Mouse (Mus musculus): ENCODE measurements around the gene Tnfaip6.
A peak's percentile ranks its signal among the peaks of the same experiment; 100 is the strongest.
"Not testable (repeated sequence)": the region's sequence is repeated elsewhere in the genome, so short reads cannot be mapped to it uniquely, and the experiment has no call there.

Gene Tnfaip6

GRCm38 (mm10) chr2:52037882-52038281, at the start of gene Tnfaip6:
Gene Tnfaip6 (plus strand): TSS chr2:52038009.
- peak in 1 of 2 experiments; percentile 21 for DNase-seq (ENCODE audit: low spot score in 2 of 2)

- DNase-seq (ENCODE audit: low spot score in 2 of 2) = no peak
Observed at GRCm38 (mm10) chr2:51989559-51989958, 48.2 kb upstream of the Tnfaip6 start.

GRCm38 (mm10) chr2:51991447-51991846, 46.4 kb upstream of the Tnfaip6 start:
- DNase-seq (ENCODE audit: low spot score in 2 of 2) = no peak

GRCm38 (mm10) chr2:51999996-52000395, 37.8 kb upstream of the Tnfaip6 start:
- DNase-seq (ENCODE audit: low spot score in 2 of 2) = no peak

- no peak for DNase-seq (ENCODE audit: low spot score in 2 of 2)
Observed at GRCm38 (mm10) chr2:52001521-52001920, 36.3 kb upstream of the Tnfaip6 start.

- not testable (repeated sequence) for DNase-seq (ENCODE audit: low spot score in 2 of 2)
Observed at GRCm38 (mm10) chr2:52002299-52002698, 35.5 kb upstream of the Tnfaip6 start.

GRCm38 (mm10) chr2:52006380-52006779, 31.4 kb upstream of the Tnfaip6 start:
- DNase-seq (ENCODE audit: low spot score in 2 of 2) = no peak

- DNase-seq (ENCODE audit: low spot score in 2 of 2) = not testable (repeated sequence)
Observed at GRCm38 (mm10) chr2:52011820-52012219, 26.0 kb upstream of the Tnfaip6 start.

GRCm38 (mm10) chr2:52013306-52013820, 24.4 kb upstream of the Tnfaip6 start:
- no peak for DNase-seq (ENCODE audit: low spot score in 2 of 2)

GRCm38 (mm10) chr2:52016361-52016760, 21.4 kb upstream of the Tnfaip6 start:
- no peak for DNase-seq (ENCODE audit: low spot score in 2 of 2)

- no peak for DNase-seq (ENCODE audit: low spot score in 2 of 2)
Observed at GRCm38 (mm10) chr2:52027061-52027460, 10.7 kb upstream of the Tnfaip6 start.

GRCm38 (mm10) chr2:52029426-52029825, 8.4 kb upstream of the Tnfaip6 start:
- DNase-seq (ENCODE audit: low spot score in 2 of 2) = no peak

GRCm38 (mm10) chr2:52031491-52031890, 6.3 kb upstream of the Tnfaip6 start:
- DNase-seq (ENCODE audit: low spot score in 2 of 2) = no peak

GRCm38 (mm10) chr2:52034601-52035000, 3.2 kb upstream of the Tnfaip6 start:
- DNase-seq (ENCODE audit: low spot score in 2 of 2) = no peak

GRCm38 (mm10) chr2:52035144-52035543, 2.7 kb upstream of the Tnfaip6 start:
- DNase-seq (ENCODE audit: low spot score in 2 of 2) = no peak

- DNase-seq (ENCODE audit: low spot score in 2 of 2) = no peak
Observed at GRCm38 (mm10) chr2:52036929-52037595, 747 bp upstream of the Tnfaip6 start.

- no peak for DNase-seq (ENCODE audit: low spot score in 2 of 2)
Observed at GRCm38 (mm10) chr2:52038558-52038957, 749 bp downstream of the Tnfaip6 start.

GRCm38 (mm10) chr2:52039083-52039801, 1.4 kb downstream of the Tnfaip6 start:
- DNase-seq (ENCODE audit: low spot score in 2 of 2) = no peak

GRCm38 (mm10) chr2:52042132-52042531, 4.3 kb downstream of the Tnfaip6 start:
- no peak for DNase-seq (ENCODE audit: low spot score in 2 of 2)

GRCm38 (mm10) chr2:52042714-52043113, 4.9 kb downstream of the Tnfaip6 start:
- DNase-seq (ENCODE audit: low spot score in 2 of 2) = no peak

- no peak for DNase-seq (ENCODE audit: low spot score in 2 of 2)
Observed at GRCm38 (mm10) chr2:52043485-52043884, 5.7 kb downstream of the Tnfaip6 start.

GRCm38 (mm10) chr2:52046032-52046431, 8.2 kb downstream of the Tnfaip6 start:
- no peak for DNase-seq (ENCODE audit: low spot score in 2 of 2)

GRCm38 (mm10) chr2:52050823-52051222, 13.0 kb downstream of the Tnfaip6 start:
- no peak for DNase-seq (ENCODE audit: low spot score in 2 of 2)
